Mouse (Mus musculus) hindbrain, embryonic 16.5 days (tissue): ENCODE results near the gene Mapk11. TPM values are rescaled to one million over a fixed set of nuclear protein-coding genes. Genes with fewer than 3 reads are reported as not detected.

Experiments used
- ATAC-seq: fragments of 200-750 bp; cut with Nextera tagmentation; 2 replicates; pipeline ENCODE4 v1.8.0; 2017; ENCODE audit warnings: moderate TSS enrichment, moderate library complexity
- H3K27ac ChIP-seq: fragments of 300-500 bp; sonication (generic); 2 replicates; pipeline ENCODE4 v1.5.1; 2014; ENCODE audit warnings: low read depth, mild to moderate bottlenecking, control low read depth, low read length, moderate library complexity
- H3K27me3 ChIP-seq: fragments of 300-500 bp; sonication (generic); replicated peaks from 2 replicates; pipeline ENCODE4 v1.6.1; 2014; ENCODE audit warnings: low read length; ENCODE audit not compliant: control insufficient read depth, insufficient read depth
- H3K36me3 ChIP-seq: fragments of 300-500 bp; sonication (generic); 2 replicates; pipeline ENCODE4 v1.6.1; 2014; ENCODE audit warnings: mild to moderate bottlenecking, low read length, moderate library complexity, mixed read lengths; ENCODE audit not compliant: control insufficient read depth, insufficient read depth
- H3K4me1 ChIP-seq: fragments of 300-500 bp; sonication (generic); 2 replicates; pipeline ENCODE4 v1.6.1; 2014; ENCODE audit warnings: low read depth, low read length; ENCODE audit not compliant: control insufficient read depth, insufficient read depth
- H3K4me2 ChIP-seq: fragments of 300-500 bp; sonication (generic); 2 replicates; pipeline ENCODE4 v1.6.1; 2014; ENCODE audit warnings: mild to moderate bottlenecking, low read length, control low read depth, moderate library complexity
- H3K4me3 ChIP-seq: fragments of 300-500 bp; sonication (generic); 2 replicates; pipeline ENCODE4 v1.5.1; 2014; ENCODE audit warnings: mild to moderate bottlenecking, low read length, control low read depth, moderate library complexity
- H3K9ac ChIP-seq: fragments of 300-500 bp; sonication (generic); 2 replicates; pipeline ENCODE4 v1.6.1; 2014; ENCODE audit warnings: low read depth, mild to moderate bottlenecking, control low read depth, low read length, moderate library complexity
- H3K9me3 ChIP-seq: fragments of 300-500 bp; sonication (generic); 2 replicates; pipeline ENCODE4 v1.6.1; 2014; ENCODE audit warnings: mild to moderate bottlenecking, low read length, moderate library complexity; ENCODE audit not compliant: control insufficient read depth
- WGBS: fragments of 180-500 bp; shearing (Covaris S2); extraction: QIAGEN DNeasy Blood & Tissue Kit; methylation state at CpG from one replicate; pipeline ENCODE4 v1.1.7; 2014; 5-methylcytosine and 5-hydroxymethylcytosine counted together
- polyA plus RNA-seq: library from polyadenylated mRNA; unstranded; fragments of >200 nt; fragmentation: Nextera tagmentation; extraction: Ambion mirVana; gene quantifications from 2 replicates; pipeline ENCODE4 v1.2.1, GENCODE M21; 2015

Gene Mapk11
- polyA plus RNA-seq, 1 experiment from 2014 or later = 23.7 TPM

DNA sequence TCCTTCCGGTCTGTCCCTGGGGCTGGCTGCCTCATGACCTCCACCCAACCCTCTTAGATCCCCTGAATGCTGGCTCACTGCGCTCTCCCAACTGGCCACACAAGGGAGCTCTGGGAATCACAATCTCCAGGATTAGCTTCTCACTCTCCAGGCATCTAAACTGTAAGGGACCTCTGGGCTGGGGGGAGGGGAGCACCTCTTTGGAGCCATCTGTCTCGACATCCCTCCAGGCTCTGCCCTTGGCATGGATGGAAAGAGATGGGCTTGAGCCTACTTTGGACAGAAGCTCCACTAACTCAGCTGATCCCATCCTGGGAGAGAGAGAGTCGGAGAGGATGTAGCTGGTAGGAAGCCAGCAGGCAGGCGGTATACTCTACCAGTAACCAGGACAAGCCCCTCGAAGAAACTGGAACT lies 32.9 kb upstream of the Mapk11 start:
- Histone ChIP-seq H3K4me1 (peaks cover 33% of the 10 kb centered on the region), H3K4me3 (no peak overlapping the region), H3K4me2 (no peak overlapping the region)

DNA sequence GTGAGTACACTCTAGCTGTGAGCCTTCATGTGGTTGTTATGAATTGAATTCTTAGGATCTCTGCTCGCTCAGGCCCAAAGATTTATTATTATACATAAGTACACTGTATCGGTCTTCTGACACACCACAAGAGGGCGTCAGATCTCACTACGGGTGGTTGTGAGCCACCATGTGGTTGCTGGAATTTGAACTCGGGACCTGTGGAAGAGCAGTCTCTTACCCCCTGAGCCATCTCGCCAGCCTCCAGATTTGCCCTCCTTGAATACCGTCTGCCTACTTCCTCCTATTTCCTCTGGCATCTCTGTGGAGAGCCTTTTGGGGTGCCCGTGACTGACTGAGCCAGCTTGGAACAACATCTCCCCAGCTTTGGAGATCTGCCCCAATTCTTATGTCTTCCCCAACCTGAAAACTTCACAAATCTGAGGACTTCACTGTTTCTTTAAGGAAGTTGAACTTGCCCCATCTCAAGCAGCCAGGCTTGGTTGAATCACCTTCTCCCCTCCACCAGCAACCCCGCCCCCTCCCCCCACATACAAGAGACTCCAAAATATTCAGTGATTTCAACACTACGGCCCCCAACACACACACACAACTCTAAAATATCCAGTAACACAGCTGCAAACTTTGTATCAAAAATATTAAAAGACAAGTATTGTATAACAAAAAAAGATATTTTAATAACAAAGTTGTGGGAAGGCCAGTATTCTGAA lies 32.3 kb upstream of the Mapk11 start:
- Histone ChIP-seq H3K4me1 (peaks cover 39% of the 10 kb centered on the region), H3K27ac (peak overlapping the region; percentile 36; the same call in 1 of the 2 replicates), H3K27me3 (no peaks in the 10 kb centered on the region), H3K4me3 (no peak overlapping the region), H3K36me3 (peaks cover 5% of the 10 kb centered on the region; the same call in 1 of the 2 replicates), H3K9me3 (no peaks in the 10 kb centered on the region), H3K9ac (no peak overlapping the region), H3K4me2 (peak overlapping the region; percentile 92)
- WGBS = 79% methylated on average over 10 of the region's 10 CpGs
- ATAC-seq = no peak

More for the DNA sequence above, 32.9 kb upstream of the Mapk11 start:
- no peaks in the 10 kb centered on the region for H3K27me3 ChIP-seq
- H3K36me3 ChIP-seq = peaks cover 5% of the 10 kb centered on the region; the same call in 1 of the 2 replicates
- peak overlapping the region; percentile 6 for H3K27ac ChIP-seq
- no peak overlapping the region for H3K9ac ChIP-seq
- whole genome bisulfite sequencing = 40% methylated on average over 6 of the region's 6 CpGs
- H3K9me3 ChIP-seq = no peaks in the 10 kb centered on the region
- no peak for ATAC-seq

DNA sequence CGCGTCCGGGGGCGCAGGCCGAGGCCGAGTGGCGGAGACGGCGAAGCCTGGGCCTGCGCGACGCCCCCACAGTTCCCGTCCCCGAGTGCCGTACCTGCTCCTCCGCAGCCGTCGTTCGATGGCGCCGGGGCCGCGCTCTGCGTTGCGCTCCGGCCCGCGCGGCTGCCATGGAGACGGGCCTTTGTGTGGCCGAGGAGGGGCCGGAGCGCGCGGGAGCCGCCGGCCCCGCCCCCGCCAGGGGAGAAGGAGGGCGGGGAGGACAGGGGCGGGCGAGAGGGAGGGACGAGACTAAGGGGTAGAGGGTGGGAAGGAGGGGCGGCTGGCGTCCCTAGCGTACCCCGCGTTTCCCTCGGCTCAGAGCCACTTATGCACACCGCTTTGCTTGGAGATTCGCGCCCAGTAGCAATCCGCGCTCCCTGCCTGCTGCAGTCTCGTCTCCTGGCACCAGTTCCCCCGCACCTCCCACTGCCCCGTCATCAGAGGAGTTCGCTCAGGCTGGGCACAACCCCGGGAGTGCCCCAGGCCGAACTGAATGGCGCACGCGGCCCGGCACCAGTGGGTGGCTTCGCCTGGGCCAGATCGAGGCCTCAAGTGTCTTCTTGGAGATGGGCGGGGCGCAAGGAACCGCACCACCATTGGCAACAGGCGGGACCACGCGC lies 31.3 kb upstream of the Mapk11 start, which contains the start of gene Plxnb2:
Gene Plxnb2, minus strand, starts transcription at position 218 of the 659 bp plus-strand sequence.
- Histone ChIP-seq H3K4me2 (peak within 1 kb of the TSS; percentile 92), H3K9me3 (no peaks in the 10 kb centered on the region), H3K4me3 (peak within 1 kb of the TSS; percentile 85), H3K27ac (peak within 1 kb of the TSS; percentile 95), H3K27me3 (no peaks in the 10 kb centered on the region), H3K4me1 (peaks cover 46% of the 10 kb centered on the region), H3K9ac (peak within 1 kb of the TSS; percentile 94), H3K36me3 (no peaks in the 10 kb centered on the region)
- under 1% methylated on average over 57 of the region's 72 CpGs for WGBS
- ATAC-seq = peak; percentile 85

DNA sequence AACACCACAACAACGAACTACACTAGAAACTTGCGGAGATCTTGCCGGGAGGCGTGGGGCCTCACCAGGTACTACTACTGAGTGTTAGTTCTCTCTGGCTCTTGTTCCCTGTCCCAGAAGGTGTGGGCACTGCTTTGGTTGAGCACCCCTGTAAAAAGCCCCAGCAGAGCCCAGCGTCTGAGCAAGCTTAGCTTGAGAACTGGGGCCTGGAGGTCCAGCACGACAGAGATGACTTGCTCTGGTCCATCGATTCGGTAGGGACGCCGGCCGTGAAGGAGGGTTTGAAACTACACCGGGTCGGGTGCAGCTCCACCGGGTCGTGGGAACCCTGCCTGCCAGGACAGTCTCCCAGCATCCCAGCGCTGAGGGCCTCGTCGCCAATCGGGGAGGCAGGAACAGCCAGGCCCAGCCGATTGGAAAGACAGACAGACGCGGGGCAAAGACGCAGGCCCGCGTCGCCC lies 30.7 kb upstream of the Mapk11 start:
- no peaks in the 10 kb centered on the region for H3K36me3 ChIP-seq
- H3K9ac ChIP-seq = peak overlapping the region; percentile 94
- peak overlapping the region; percentile 85 for H3K4me3 ChIP-seq
- WGBS = under 1% methylated on average over 26 of the region's 26 CpGs
- peaks cover 50% of the 10 kb centered on the region for H3K4me1 ChIP-seq
- no peak for ATAC-seq
- peak overlapping the region; percentile 92 for H3K4me2 ChIP-seq
- H3K27ac ChIP-seq = peak overlapping the region; percentile 95
- H3K27me3 ChIP-seq = no peaks in the 10 kb centered on the region
- no peaks in the 10 kb centered on the region for H3K9me3 ChIP-seq

DNA sequence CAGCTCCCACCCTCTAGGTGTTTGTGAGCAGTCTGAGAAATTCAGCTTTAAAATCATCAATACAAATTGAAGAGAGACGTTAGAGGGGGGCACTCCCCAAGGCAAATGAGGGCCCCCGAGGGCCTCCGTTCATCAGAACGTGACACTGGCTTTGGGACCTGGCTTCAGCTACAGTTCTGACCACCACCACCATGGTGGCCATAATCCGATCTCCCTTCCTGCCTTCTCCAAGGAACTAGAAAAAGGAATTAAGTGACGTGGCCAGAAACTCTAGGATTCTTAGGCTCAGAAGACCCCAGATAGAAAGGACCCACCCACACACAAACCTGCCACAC lies 30.2 kb upstream of the Mapk11 start:
- WGBS = under 1% methylated on average over 6 of the region's 6 CpGs
- H3K27me3 ChIP-seq = no peaks in the 10 kb centered on the region
- no peaks in the 10 kb centered on the region for H3K9me3 ChIP-seq
- H3K27ac ChIP-seq = peak overlapping the region; percentile 95
- no peaks in the 10 kb centered on the region for H3K36me3 ChIP-seq
- H3K9ac ChIP-seq = peak overlapping the region; percentile 94
- ATAC-seq = no peak
- H3K4me3 ChIP-seq = peak overlapping the region; percentile 85
- peaks cover 55% of the 10 kb centered on the region for H3K4me1 ChIP-seq
- H3K4me2 ChIP-seq = peak overlapping the region; percentile 92

DNA sequence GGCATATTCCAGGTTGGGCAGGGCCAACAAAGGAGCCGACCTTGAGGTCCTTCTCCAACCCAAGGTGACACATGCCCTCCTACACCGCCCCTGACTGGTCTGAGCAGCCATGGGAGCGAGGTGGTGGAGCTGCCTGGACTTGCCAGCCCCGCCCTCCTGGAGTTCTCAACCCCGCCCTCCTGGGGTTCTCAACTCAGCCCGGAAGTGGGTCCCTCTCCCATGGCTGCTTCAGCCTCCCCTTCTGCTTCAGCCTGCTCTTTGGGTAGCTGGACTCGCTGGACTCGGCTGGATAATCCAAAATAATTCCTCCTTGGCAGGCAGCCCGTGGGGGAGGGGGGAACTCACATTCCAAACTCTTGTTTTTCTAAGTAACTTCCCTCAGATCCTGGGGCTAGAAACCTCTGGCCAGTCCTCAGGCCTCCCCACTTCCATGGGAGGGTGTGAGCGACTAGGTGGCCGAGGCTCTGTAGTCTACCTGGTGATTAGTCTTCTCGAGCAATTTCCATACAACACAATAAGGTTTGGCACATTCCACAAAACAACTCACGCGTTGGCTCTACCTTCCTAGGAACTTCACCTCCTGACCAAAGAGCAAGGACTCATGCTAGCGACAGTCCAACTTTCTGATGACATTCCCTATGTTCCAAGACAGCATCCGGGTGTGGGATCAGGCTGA lies 29.7 kb upstream of the Mapk11 start:
- no peaks in the 10 kb centered on the region for H3K36me3 ChIP-seq
- WGBS = 3% methylated on average over 16 of the region's 16 CpGs
- H3K9me3 ChIP-seq = no peaks in the 10 kb centered on the region

DNA sequence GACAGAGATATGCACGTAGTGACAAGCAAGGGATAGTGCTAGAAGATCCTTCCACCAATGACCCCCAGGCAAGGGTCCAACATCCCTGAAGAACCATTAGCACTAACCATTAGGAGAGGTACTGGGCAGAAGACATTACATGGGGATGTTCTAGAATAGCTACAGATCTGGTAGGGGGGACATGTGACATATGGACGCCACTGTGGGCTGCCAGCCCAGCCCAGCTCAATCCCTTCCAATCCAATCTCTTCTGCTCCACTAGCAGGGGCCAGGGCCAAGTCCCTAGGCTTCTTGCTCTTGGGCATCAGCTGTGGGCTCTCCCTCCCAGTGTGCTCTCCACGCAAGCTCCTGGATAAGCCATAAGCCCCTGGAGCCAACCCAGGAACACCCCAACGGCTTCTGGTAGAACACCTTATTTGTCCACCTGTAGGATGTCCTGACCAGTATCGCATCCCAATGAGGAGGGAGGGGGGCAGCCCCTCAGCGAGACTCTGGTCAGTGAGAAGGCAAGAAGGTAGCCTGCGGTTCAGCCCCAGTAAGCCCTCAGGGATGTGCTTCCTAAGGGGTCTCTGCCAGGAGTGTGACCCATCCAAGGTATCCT lies 28.9 kb upstream of the Mapk11 start:
- no peaks in the 10 kb centered on the region for H3K27me3 ChIP-seq

More for the DNA sequence above, 29.7 kb upstream of the Mapk11 start:
- H3K4me2 ChIP-seq = peak overlapping the region; percentile 92
- H3K4me1 ChIP-seq = peaks cover 59% of the 10 kb centered on the region
- no peaks in the 10 kb centered on the region for H3K27me3 ChIP-seq
- peak overlapping the region; percentile 95 for H3K27ac ChIP-seq
- H3K4me3 ChIP-seq = peak overlapping the region; percentile 85
- ATAC-seq = no peak
- H3K9ac ChIP-seq = peak overlapping the region; percentile 94

GRCm38 (mm10) chr15:89177576-89178259 lies 28.3 kb upstream of the Mapk11 start:
- Histone ChIP-seq H3K4me2 (peak overlapping the region; percentile 92), H3K27me3 (no peaks in the 10 kb centered on the region), H3K4me1 (peaks cover 71% of the 10 kb centered on the region), H3K9ac (no peak overlapping the region; the same call in 1 of the 2 replicates), H3K9me3 (no peaks in the 10 kb centered on the region), H3K4me3 (no peak overlapping the region), H3K36me3 (no peaks in the 10 kb centered on the region), H3K27ac (peak overlapping the region; percentile 18; the same call in 1 of the 2 replicates)
- 76% methylated on average over 4 of the region's 4 CpGs for WGBS
- no peak for ATAC-seq

More for the DNA sequence above, 28.9 kb upstream of the Mapk11 start:
- ATAC-seq = no peak
- WGBS = 59% methylated on average over 7 of the region's 7 CpGs
- no peaks in the 10 kb centered on the region for H3K36me3 ChIP-seq
- H3K9ac ChIP-seq = peak overlapping the region; percentile 94
- peaks cover 66% of the 10 kb centered on the region for H3K4me1 ChIP-seq
- H3K27ac ChIP-seq = peak overlapping the region; percentile 95
- H3K4me2 ChIP-seq = peak overlapping the region; percentile 92
- H3K9me3 ChIP-seq = no peaks in the 10 kb centered on the region
- peak overlapping the region; percentile 85 for H3K4me3 ChIP-seq
